Mouse (Mus musculus): ENCODE results near the gene D10Jhu81e. TPM values are rescaled to one million over a fixed set of nuclear protein-coding genes. Genes with fewer than 3 reads are reported as not detected.
A peak's percentile ranks its signal among the peaks of the same experiment; 100 is the strongest.

D10Jhu81e gene
- polyA plus RNA-seq, 1 experiment from 2014 or later, result 42.1 TPM

GRCm38 (mm10) chr10:78182321-78182720 is 12.7 kb upstream of the D10Jhu81e start:
- no peak overlapping the region for H3K4me2 ChIP-seq
- H3K4me3 ChIP-seq, result no peak overlapping the region
- H3K27me3 ChIP-seq, result no peaks in the 10 kb centered on the region
- H3K27ac ChIP-seq, result no peak overlapping the region
- 95% methylated on average over 17 of the region's 17 CpGs for WGBS
- peaks cover 17% of the 10 kb centered on the region for H3K4me1 ChIP-seq
- H3K36me3 ChIP-seq, result peaks cover 61% of the 10 kb centered on the region
- no peak for ATAC-seq (ENCODE audit: insufficient number of reproducible peaks, low FRiP score, low TSS enrichment, low read depth)
- H3K9me3 ChIP-seq, result no peaks in the 10 kb centered on the region
- H3K9ac ChIP-seq, result no peak overlapping the region

- H3K27ac ChIP-seq, result no peak overlapping the region
- ATAC-seq (ENCODE audit: insufficient number of reproducible peaks, low FRiP score, low TSS enrichment, low read depth), result no peak
- 91% methylated on average over 5 of the region's 5 CpGs for WGBS
- peaks cover 88% of the 10 kb centered on the region for H3K36me3 ChIP-seq
- H3K9me3 ChIP-seq, result no peaks in the 10 kb centered on the region
- H3K4me2 ChIP-seq, result no peak overlapping the region
- no peak overlapping the region for H3K4me3 ChIP-seq
- H3K9ac ChIP-seq, result no peak overlapping the region
- H3K4me1 ChIP-seq, result peaks cover 5% of the 10 kb centered on the region; the same call in 1 of the 2 replicates
- no peaks in the 10 kb centered on the region for H3K27me3 ChIP-seq
Observed at GRCm38 (mm10) chr10:78174474-78174873, 4.9 kb upstream of the D10Jhu81e start.

DNA sequence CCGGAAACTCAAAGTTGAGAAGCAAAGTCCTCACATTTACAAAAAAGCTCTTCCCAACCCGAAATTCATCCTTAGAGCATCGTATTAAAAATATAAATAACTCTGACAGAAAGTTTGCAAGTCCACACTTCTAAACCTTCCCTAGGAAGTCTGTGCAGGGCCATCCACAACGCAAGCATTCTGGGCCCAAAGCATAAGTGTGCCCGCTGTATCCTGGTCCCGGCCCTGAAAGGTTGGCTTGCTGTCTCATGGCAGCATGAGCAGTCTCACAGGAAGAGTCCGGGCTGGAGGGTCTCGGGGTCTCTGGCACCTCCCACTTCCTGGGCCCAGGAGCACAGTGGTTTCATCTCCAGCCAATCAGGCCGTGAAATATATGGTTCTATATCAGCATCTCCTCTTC is 2.0 kb upstream of the D10Jhu81e start:
- H3K9me3 ChIP-seq, result no peaks in the 10 kb centered on the region
- ATAC-seq (ENCODE audit: insufficient number of reproducible peaks, low FRiP score, low TSS enrichment, low read depth), result no peak
- no peak overlapping the region for H3K4me3 ChIP-seq
- peaks cover 16% of the 10 kb centered on the region for H3K4me1 ChIP-seq
- WGBS, result 92% methylated on average over 9 of the region's 9 CpGs
- peaks cover 71% of the 10 kb centered on the region for H3K36me3 ChIP-seq
- no peak overlapping the region for H3K9ac ChIP-seq
- H3K27ac ChIP-seq, result no peak overlapping the region
- H3K27me3 ChIP-seq, result no peaks in the 10 kb centered on the region
- H3K4me2 ChIP-seq, result no peak overlapping the region

DNA sequence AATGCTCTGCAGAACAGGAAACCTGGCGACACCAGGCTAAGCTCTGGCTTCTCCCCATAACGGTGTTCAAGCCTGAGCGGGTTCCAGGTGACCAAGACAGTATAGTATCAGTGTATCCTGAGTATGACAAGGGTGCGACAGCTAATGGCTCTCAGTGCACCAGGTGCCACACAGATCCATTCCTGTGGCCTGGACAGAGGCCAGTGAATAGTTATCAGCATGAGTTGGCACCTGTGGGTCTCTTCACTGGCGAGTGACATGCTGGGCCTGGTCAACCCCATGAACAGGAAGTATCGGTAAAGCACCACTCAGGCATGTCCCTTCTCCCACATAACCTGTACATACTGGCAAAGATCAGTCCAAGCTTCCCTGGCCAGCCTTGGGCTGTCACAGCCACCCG is 1.5 kb upstream of the D10Jhu81e start:
- H3K9me3 ChIP-seq, result no peaks in the 10 kb centered on the region
- no peak overlapping the region for H3K9ac ChIP-seq
- H3K36me3 ChIP-seq, result peaks cover 71% of the 10 kb centered on the region
- no peak for ATAC-seq (ENCODE audit: insufficient number of reproducible peaks, low FRiP score, low TSS enrichment, low read depth)
- H3K4me1 ChIP-seq, result peaks cover 16% of the 10 kb centered on the region
- H3K4me3 ChIP-seq, result no peak overlapping the region
- 96% methylated on average over 7 of the region's 7 CpGs for WGBS
- H3K27ac ChIP-seq, result no peak overlapping the region
- no peaks in the 10 kb centered on the region for H3K27me3 ChIP-seq
- no peak overlapping the region for H3K4me2 ChIP-seq

DNA sequence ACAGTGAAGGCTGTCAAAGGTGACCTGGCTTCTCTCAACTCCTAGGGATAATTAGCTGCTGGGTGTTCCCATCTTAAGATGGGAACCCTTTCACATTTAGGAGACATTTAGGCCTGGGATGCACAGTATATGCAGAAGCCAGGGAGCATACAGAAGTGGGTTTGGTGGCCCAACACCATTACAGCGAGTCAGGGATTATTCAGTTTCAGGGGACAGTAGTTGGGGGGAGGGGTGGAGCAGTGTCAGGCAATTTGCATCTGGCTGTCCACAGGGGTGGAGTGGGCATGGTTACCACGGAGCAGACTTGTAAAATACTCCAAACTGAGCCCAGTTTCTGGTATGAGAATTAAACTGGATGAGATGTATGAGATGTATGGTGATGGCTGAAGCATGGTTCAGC is 863 bp upstream of the D10Jhu81e start:
- Histone ChIP-seq H3K4me1 (peaks cover 16% of the 10 kb centered on the region), H3K36me3 (peaks cover 71% of the 10 kb centered on the region), H3K9me3 (no peaks in the 10 kb centered on the region), H3K4me3 (no peak overlapping the region), H3K27me3 (no peaks in the 10 kb centered on the region), H3K4me2 (peak overlapping the region; percentile 85), H3K9ac (no peak overlapping the region), H3K27ac (0 out of 2 replicates have a peak overlapping the region, but pooled peaks have one; percentile 59)
- WGBS, result 48% methylated on average over 2 of the region's 2 CpGs
- ATAC-seq (ENCODE audit: insufficient number of reproducible peaks, low FRiP score, low TSS enrichment, low read depth), result no peak

- Histone ChIP-seq H3K4me3 (peak overlapping the region; percentile 92), H3K9me3 (no peaks in the 10 kb centered on the region), H3K27ac (no peak overlapping the region), H3K27me3 (no peaks in the 10 kb centered on the region), H3K4me2 (peak overlapping the region; percentile 85), H3K4me1 (peaks cover 16% of the 10 kb centered on the region), H3K36me3 (peaks cover 69% of the 10 kb centered on the region), H3K9ac (peak overlapping the region; percentile 91)
- WGBS, result 81% methylated on average over 11 of the region's 11 CpGs
- no peak for ATAC-seq (ENCODE audit: insufficient number of reproducible peaks, low FRiP score, low TSS enrichment, low read depth)
Observed at GRCm38 (mm10) chr10:78168792-78169191, 790 bp downstream of the D10Jhu81e start.

DNA sequence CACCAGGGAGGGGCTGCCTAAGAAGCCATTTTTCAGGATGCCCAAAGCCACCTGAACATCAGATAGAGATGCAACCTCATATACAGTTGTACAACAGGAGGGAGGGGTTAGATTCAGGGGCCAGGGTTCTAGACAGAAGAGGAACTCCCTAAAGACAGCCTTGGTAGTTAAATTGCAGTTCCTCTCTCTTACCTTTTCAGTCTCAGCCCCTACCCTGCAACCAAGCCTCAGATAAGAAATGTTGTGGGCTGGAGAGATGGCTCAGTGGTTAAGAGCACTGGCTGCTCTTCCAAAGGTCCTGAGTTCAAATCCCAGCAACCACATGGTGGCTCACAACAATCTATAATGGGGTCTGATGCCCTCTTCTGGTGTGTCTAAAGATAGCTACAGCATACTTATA is 1.8 kb downstream of the D10Jhu81e start:
- Histone ChIP-seq H3K36me3 (peaks cover 69% of the 10 kb centered on the region), H3K4me3 (no peak overlapping the region), H3K4me2 (no peak overlapping the region)

GRCm38 (mm10) chr10:78167333-78167732 is 2.2 kb downstream of the D10Jhu81e start:
- Histone ChIP-seq H3K9me3 (no peaks in the 10 kb centered on the region), H3K4me3 (no peak overlapping the region), H3K27ac (no peak overlapping the region), H3K4me2 (no peak overlapping the region), H3K4me1 (peaks cover 16% of the 10 kb centered on the region), H3K9ac (no peak overlapping the region), H3K36me3 (peaks cover 69% of the 10 kb centered on the region), H3K27me3 (no peaks in the 10 kb centered on the region)
- WGBS, result 89% methylated on average over 7 of the region's 7 CpGs
- no peak for ATAC-seq (ENCODE audit: insufficient number of reproducible peaks, low FRiP score, low TSS enrichment, low read depth)

More for the DNA sequence above, 1.8 kb downstream of the D10Jhu81e start:
- Histone ChIP-seq H3K27me3 (no peaks in the 10 kb centered on the region), H3K9me3 (no peaks in the 10 kb centered on the region), H3K9ac (no peak overlapping the region), H3K4me1 (peaks cover 16% of the 10 kb centered on the region), H3K27ac (no peak overlapping the region)
- ATAC-seq (ENCODE audit: insufficient number of reproducible peaks, low FRiP score, low TSS enrichment, low read depth), result no peak

GRCm38 (mm10) chr10:78165256-78166005 is 4.2 kb downstream of the D10Jhu81e start:
- H3K4me1 ChIP-seq, result peaks cover 16% of the 10 kb centered on the region
- no peak for ATAC-seq (ENCODE audit: insufficient number of reproducible peaks, low FRiP score, low TSS enrichment, low read depth)
- H3K4me2 ChIP-seq, result no peak overlapping the region
- no peak overlapping the region for H3K9ac ChIP-seq
- peaks cover 70% of the 10 kb centered on the region for H3K36me3 ChIP-seq
- H3K9me3 ChIP-seq, result no peaks in the 10 kb centered on the region
- H3K4me3 ChIP-seq, result no peak overlapping the region
- H3K27ac ChIP-seq, result no peak overlapping the region
- whole genome bisulfite sequencing, result 90% methylated on average over 21 of the region's 21 CpGs
- H3K27me3 ChIP-seq, result no peaks in the 10 kb centered on the region

GRCm38 (mm10) chr10:78164786-78165185 is 4.8 kb downstream of the D10Jhu81e start:
- no peak overlapping the region for H3K27ac ChIP-seq
- no peak overlapping the region for H3K4me2 ChIP-seq
- H3K4me1 ChIP-seq, result peaks cover 15% of the 10 kb centered on the region
- ATAC-seq (ENCODE audit: insufficient number of reproducible peaks, low FRiP score, low TSS enrichment, low read depth), result no peak
- no peak overlapping the region for H3K4me3 ChIP-seq
- H3K9me3 ChIP-seq, result no peaks in the 10 kb centered on the region
- H3K36me3 ChIP-seq, result peaks cover 70% of the 10 kb centered on the region
- no peak overlapping the region for H3K9ac ChIP-seq
- H3K27me3 ChIP-seq, result no peaks in the 10 kb centered on the region
- 93% methylated on average over 12 of the region's 12 CpGs for WGBS

- H3K27me3 ChIP-seq, result no peaks in the 10 kb centered on the region
- no peak overlapping the region for H3K9ac ChIP-seq
- H3K4me1 ChIP-seq, result peaks cover 19% of the 10 kb centered on the region
- H3K9me3 ChIP-seq, result no peaks in the 10 kb centered on the region
- H3K36me3 ChIP-seq, result peaks cover 70% of the 10 kb centered on the region
- WGBS, result 19% methylated on average over 4 of the region's 4 CpGs
- no peak overlapping the region for H3K4me2 ChIP-seq
- no peak for ATAC-seq (ENCODE audit: insufficient number of reproducible peaks, low FRiP score, low TSS enrichment, low read depth)
- no peak overlapping the region for H3K4me3 ChIP-seq
- no peak overlapping the region for H3K27ac ChIP-seq
Observed at GRCm38 (mm10) chr10:78163923-78164322, 5.7 kb downstream of the D10Jhu81e start.

- H3K9me3 ChIP-seq, result no peaks in the 10 kb centered on the region
- no peak overlapping the region for H3K4me3 ChIP-seq
- WGBS, result 91% methylated on average over 9 of the region's 9 CpGs
- ATAC-seq (ENCODE audit: insufficient number of reproducible peaks, low FRiP score, low TSS enrichment, low read depth), result no peak
- peaks cover 12% of the 10 kb centered on the region for H3K4me1 ChIP-seq
- H3K4me2 ChIP-seq, result no peak overlapping the region
- H3K36me3 ChIP-seq, result peaks cover 70% of the 10 kb centered on the region
- no peak overlapping the region for H3K27ac ChIP-seq
- no peak overlapping the region for H3K9ac ChIP-seq
- no peaks in the 10 kb centered on the region for H3K27me3 ChIP-seq
Observed at GRCm38 (mm10) chr10:78163241-78163640, 6.3 kb downstream of the D10Jhu81e start.

Data from limb, embryonic 15.5 days (tissue).